Mouse (Mus musculus) small intestine, adult 2 months (tissue): Measurements from ENCODE around the gene Msl3. TPM values are rescaled to one million over a fixed set of nuclear protein-coding genes. Genes with fewer than 3 reads are reported as not detected.

Experiments used
- H3K27ac ChIP-seq: fragments of 200-500 bp; 2 replicates; pipeline ENCODE4 v1.5.1; 2012; ENCODE audit warnings: low read depth, low read length, control low read depth, inconsistent platforms; ENCODE audit not compliant: insufficient read depth
- H3K27me3 ChIP-seq: fragments of 200-500 bp; 2 replicates; pipeline ENCODE4 v1.6.1; 2012; ENCODE audit warnings: mild to moderate bottlenecking, moderate library complexity, low read length, inconsistent platforms; ENCODE audit not compliant: control insufficient read depth, insufficient read depth
- H3K36me3 ChIP-seq: fragments of 200-500 bp; 2 replicates; pipeline ENCODE4 v1.6.1; 2012; ENCODE audit warnings: mild to moderate bottlenecking, low read length, control low read depth, inconsistent platforms; ENCODE audit not compliant: control insufficient read depth, insufficient read depth
- H3K4me1 ChIP-seq: fragments of 200-500 bp; 2 replicates; pipeline ENCODE4 v1.6.1; 2012; ENCODE audit warnings: low read length, inconsistent platforms, mixed read lengths; ENCODE audit not compliant: control insufficient read depth, insufficient read depth, insufficient read length
- H3K4me3 ChIP-seq: fragments of 200-500 bp; 2 replicates; pipeline ENCODE4 v1.5.1; 2012; ENCODE audit warnings: low read depth, mild to moderate bottlenecking, control low read depth, inconsistent platforms, low read length, moderate library complexity
- CTCF ChIP-seq: fragments of 200-500 bp; IDR thresholded peaks from 2 replicates; pipeline ENCODE4 v1.5.1; 2012; ENCODE audit warnings: low read depth, mild to moderate bottlenecking, control low read depth, inconsistent platforms, low read length, moderate library complexity, mixed read lengths; ENCODE audit not compliant: insufficient replicate concordance, insufficient read length; ENCODE audit errors: extremely low read depth
- POLR2A ChIP-seq: fragments of 200-500 bp; IDR thresholded peaks from 2 replicates; pipeline ENCODE4 v1.6.1; 2012; ENCODE audit warnings: low read depth, mild to moderate bottlenecking, control low read depth, inconsistent platforms, low read length, moderate library complexity
- whole genome bisulfite sequencing: fragments of 180-500 bp; shearing (Covaris S2); methylation state at CpG from one replicate; pipeline ENCODE4 v1.1.7; 2018; 5-methylcytosine and 5-hydroxymethylcytosine counted together
- polyA plus RNA-seq: library from polyadenylated mRNA; depleted of rRNA; stranded (reverse); fragments of >200 nt; gene quantifications from 2 replicates; pipeline ENCODE4 v1.2.3, GENCODE M21; 2012; rRNA removed

Msl3 gene
- polyA plus RNA-seq, 1 experiment = 6.7 TPM

- Histone ChIP-seq H3K27me3 (no peaks in the 10 kb centered on the region), H3K4me3 (peak overlapping the region; percentile 52), H3K27ac (no peak overlapping the region), H3K4me1 (peaks cover 3% of the 10 kb centered on the region; the same call in 1 of the 2 replicates), H3K36me3 (no peaks in the 10 kb centered on the region)
- TF ChIP-seq POLR2A (no peak), CTCF (peak; percentile 67; the same call in 1 of the 2 replicates)
- 11% methylated on average over 11 of the region's 11 CpGs for WGBS
These were observed 33.9 kb downstream of the Msl3 start for GRCm38 (mm10) chrX:168639556-168640356.

Other genes with a start within 250 kb of the Msl3 start
- gene Frmpd4, start 96.7 kb downstream of the Msl3 start, polyA plus RNA-seq = 0.01 TPM in 1 of 2 replicates, not detected in the other
- 0.81 and 1.2 TPM in 2 replicates for gene Arhgap6, start 121.2 kb upstream of the Msl3 start, polyA plus RNA-seq